Mouse (Mus musculus): Measurements from ENCODE around the gene Thsd4. TPM values are rescaled to one million over a fixed set of nuclear protein-coding genes. Genes with fewer than 3 reads are reported as not detected.

Thsd4 gene
- polyA plus RNA-seq, 1 experiment, result 1.3 TPM

GRCm38 (mm10) chr9:60517148-60517547 is 4.7 kb downstream of the Thsd4 start:
- H3K79me2 ChIP-seq (ENCODE audit: control insufficient read depth, insufficient read depth), result no peaks in the 10 kb centered on the region
- H3K27me3 ChIP-seq (ENCODE audit: control insufficient read depth, insufficient read depth, insufficient read length), result peaks cover 4% of the 10 kb centered on the region
- H3K4me3 ChIP-seq (ENCODE audit: insufficient read depth, poor library complexity, severe bottlenecking), result no peak overlapping the region
- H3ac ChIP-seq (ENCODE audit: control insufficient read depth, insufficient read length, low read depth), result no peak overlapping the region
- no peaks in the 10 kb centered on the region for H3K36me3 ChIP-seq (ENCODE audit: control insufficient read depth, insufficient read depth)
- TF ChIP-seq MAX (IDR thresholded peaks at IDR 0.05) (no peak), MYOD1 (IDR thresholded peaks at IDR 0.05; ENCODE audit: control insufficient read depth, insufficient read length, low read depth) (no peak), USF1 (IDR thresholded peaks at IDR 0.05; ENCODE audit: low read depth) (no peak), CTCF (IDR thresholded peaks at IDR 0.05; ENCODE audit: control insufficient read depth, insufficient read depth, insufficient read length) (no peak), CEBPB (IDR thresholded peaks at IDR 0.05; ENCODE audit: low read depth) (no peak), FOSL1 (IDR thresholded peaks at IDR 0.05; ENCODE audit: insufficient read depth, low read length, poor library complexity, severe bottlenecking) (no peak), MYOG (IDR thresholded peaks at IDR 0.05; ENCODE audit: control insufficient read depth, extremely low read depth, insufficient read length) (no peak)
- H3K79me3 ChIP-seq (ENCODE audit: low read depth), result no peaks in the 10 kb centered on the region

- TF ChIP-seq CEBPB (IDR thresholded peaks at IDR 0.05; ENCODE audit: low read depth), result no peak
- no peak for TF ChIP-seq MAX (IDR thresholded peaks at IDR 0.05)
- TF ChIP-seq CTCF (IDR thresholded peaks at IDR 0.05; ENCODE audit: control insufficient read depth, insufficient read depth, insufficient read length), result no peak
- TF ChIP-seq MYOG (IDR thresholded peaks at IDR 0.05; ENCODE audit: control insufficient read depth, extremely low read depth, insufficient read length), result no peak
- no peak for TF ChIP-seq MYOD1 (IDR thresholded peaks at IDR 0.05; ENCODE audit: control insufficient read depth, insufficient read length, low read depth)
- TF ChIP-seq FOSL1 (IDR thresholded peaks at IDR 0.05; ENCODE audit: insufficient read depth, low read length, poor library complexity, severe bottlenecking), result no peak
- no peak for TF ChIP-seq USF1 (IDR thresholded peaks at IDR 0.05; ENCODE audit: low read depth)
- no peaks in the 10 kb centered on the region for H3K27me3 ChIP-seq (ENCODE audit: control insufficient read depth, insufficient read depth, insufficient read length)
- no peaks in the 10 kb centered on the region for H3K79me3 ChIP-seq (ENCODE audit: low read depth)
- no peaks in the 10 kb centered on the region for H3K36me3 ChIP-seq (ENCODE audit: control insufficient read depth, insufficient read depth)
- H3K4me3 ChIP-seq (ENCODE audit: insufficient read depth, poor library complexity, severe bottlenecking), result no peak overlapping the region
- no peaks in the 10 kb centered on the region for H3K79me2 ChIP-seq (ENCODE audit: control insufficient read depth, insufficient read depth)
- H3ac ChIP-seq (ENCODE audit: control insufficient read depth, insufficient read length, low read depth), result no peak overlapping the region
Observed at GRCm38 (mm10) chr9:60516379-60516778, 5.5 kb downstream of the Thsd4 start.

GRCm38 (mm10) chr9:60513329-60513788 is 8.5 kb downstream of the Thsd4 start:
- Histone ChIP-seq H3K79me2 (ENCODE audit: control insufficient read depth, insufficient read depth) (no peaks in the 10 kb centered on the region), H3K36me3 (ENCODE audit: control insufficient read depth, insufficient read depth) (no peaks in the 10 kb centered on the region), H3ac (ENCODE audit: control insufficient read depth, insufficient read length, low read depth) (no peak overlapping the region), H3K79me3 (ENCODE audit: low read depth) (no peaks in the 10 kb centered on the region), H3K4me3 (ENCODE audit: insufficient read depth, poor library complexity, severe bottlenecking) (no peak overlapping the region), H3K27me3 (ENCODE audit: control insufficient read depth, insufficient read depth, insufficient read length) (no peaks in the 10 kb centered on the region)
- TF ChIP-seq FOSL1 (IDR thresholded peaks at IDR 0.05; ENCODE audit: insufficient read depth, low read length, poor library complexity, severe bottlenecking) (no peak), MYOD1 (IDR thresholded peaks at IDR 0.05; ENCODE audit: control insufficient read depth, insufficient read length, low read depth) (no peak), CEBPB (IDR thresholded peaks at IDR 0.05; ENCODE audit: low read depth) (no peak), USF1 (IDR thresholded peaks at IDR 0.05; ENCODE audit: low read depth) (no peak), MYOG (IDR thresholded peaks at IDR 0.05; ENCODE audit: control insufficient read depth, extremely low read depth, insufficient read length) (no peak), MAX (IDR thresholded peaks at IDR 0.05) (no peak), CTCF (IDR thresholded peaks at IDR 0.05; ENCODE audit: control insufficient read depth, insufficient read depth, insufficient read length) (no peak)

DNA sequence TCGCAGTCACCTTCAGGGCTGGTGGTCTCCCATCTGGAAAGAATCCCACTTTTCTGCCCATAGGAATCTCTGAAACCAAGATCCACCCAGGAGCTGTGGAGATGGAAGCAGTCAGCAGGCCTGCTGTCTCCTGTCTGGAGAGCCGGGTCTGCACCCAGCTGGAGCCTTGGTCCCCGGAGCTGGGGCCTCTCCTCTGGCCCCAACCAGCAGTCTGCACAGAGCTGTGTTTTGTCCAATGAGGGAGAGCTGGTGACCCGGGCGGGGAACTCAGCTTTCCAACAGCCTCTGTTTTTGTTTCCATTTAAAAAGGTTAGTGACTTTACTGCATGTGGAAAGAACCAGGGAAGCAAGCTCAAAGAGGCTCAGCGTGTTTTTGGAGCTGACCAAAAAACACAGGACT is 11.0 kb downstream of the Thsd4 start:
- TF ChIP-seq USF1 (IDR thresholded peaks at IDR 0.05; ENCODE audit: low read depth) (no peak), MYOD1 (IDR thresholded peaks at IDR 0.05; ENCODE audit: control insufficient read depth, insufficient read length, low read depth) (no peak), CTCF (IDR thresholded peaks at IDR 0.05; ENCODE audit: control insufficient read depth, insufficient read depth, insufficient read length) (no peak), MAX (IDR thresholded peaks at IDR 0.05) (no peak), FOSL1 (IDR thresholded peaks at IDR 0.05; ENCODE audit: insufficient read depth, low read length, poor library complexity, severe bottlenecking) (no peak), CEBPB (IDR thresholded peaks at IDR 0.05; ENCODE audit: low read depth) (no peak), MYOG (IDR thresholded peaks at IDR 0.05; ENCODE audit: control insufficient read depth, extremely low read depth, insufficient read length) (no peak)
- Histone ChIP-seq H3K4me3 (ENCODE audit: insufficient read depth, poor library complexity, severe bottlenecking) (no peak overlapping the region), H3K27me3 (ENCODE audit: control insufficient read depth, insufficient read depth, insufficient read length) (no peaks in the 10 kb centered on the region), H3K79me3 (ENCODE audit: low read depth) (no peaks in the 10 kb centered on the region), H3K36me3 (ENCODE audit: control insufficient read depth, insufficient read depth) (no peaks in the 10 kb centered on the region), H3K79me2 (ENCODE audit: control insufficient read depth, insufficient read depth) (no peaks in the 10 kb centered on the region), H3ac (ENCODE audit: control insufficient read depth, insufficient read length, low read depth) (no peak overlapping the region)

DNA sequence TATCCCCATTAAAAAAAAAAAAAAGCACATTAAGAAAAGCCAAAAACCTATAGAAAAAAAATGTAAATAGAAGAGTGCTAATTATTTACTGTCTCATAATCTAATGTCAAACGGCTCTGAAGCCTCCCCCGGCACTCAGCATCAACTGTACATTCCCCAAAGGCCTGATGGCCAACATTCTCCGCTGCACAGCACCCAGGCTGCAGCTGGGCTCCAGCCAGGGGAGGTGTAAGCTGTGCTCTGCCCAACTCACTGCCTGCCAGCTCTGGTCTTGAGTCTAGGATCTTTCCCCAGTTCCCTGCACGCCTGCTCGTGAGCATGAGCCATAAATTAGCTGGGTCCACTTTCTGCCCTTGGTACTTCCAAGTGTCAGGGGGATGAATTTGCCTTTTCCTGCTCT is 15.7 kb downstream of the Thsd4 start:
- no peak overlapping the region for H3K4me3 ChIP-seq (ENCODE audit: insufficient read depth, poor library complexity, severe bottlenecking)
- H3K79me2 ChIP-seq (ENCODE audit: control insufficient read depth, insufficient read depth), result no peaks in the 10 kb centered on the region
- no peaks in the 10 kb centered on the region for H3K79me3 ChIP-seq (ENCODE audit: low read depth)
- H3K27me3 ChIP-seq (ENCODE audit: control insufficient read depth, insufficient read depth, insufficient read length), result no peaks in the 10 kb centered on the region
- TF ChIP-seq MYOG (IDR thresholded peaks at IDR 0.05; ENCODE audit: control insufficient read depth, extremely low read depth, insufficient read length) (no peak), USF1 (IDR thresholded peaks at IDR 0.05; ENCODE audit: low read depth) (no peak), MYOD1 (IDR thresholded peaks at IDR 0.05; ENCODE audit: control insufficient read depth, insufficient read length, low read depth) (no peak), MAX (IDR thresholded peaks at IDR 0.05) (no peak), FOSL1 (IDR thresholded peaks at IDR 0.05; ENCODE audit: insufficient read depth, low read length, poor library complexity, severe bottlenecking) (no peak), CTCF (IDR thresholded peaks at IDR 0.05; ENCODE audit: control insufficient read depth, insufficient read depth, insufficient read length) (no peak), CEBPB (IDR thresholded peaks at IDR 0.05; ENCODE audit: low read depth) (no peak)
- no peak overlapping the region for H3ac ChIP-seq (ENCODE audit: control insufficient read depth, insufficient read length, low read depth)
- no peaks in the 10 kb centered on the region for H3K36me3 ChIP-seq (ENCODE audit: control insufficient read depth, insufficient read depth)
